Mouse (Mus musculus): ENCODE measurements around the gene Olfr372. TPM values are rescaled to one million over a fixed set of nuclear protein-coding genes. Genes with fewer than 3 reads are reported as not detected.

Olfr372 gene
- polyA plus RNA-seq, 1 experiment: not detected

DNA sequence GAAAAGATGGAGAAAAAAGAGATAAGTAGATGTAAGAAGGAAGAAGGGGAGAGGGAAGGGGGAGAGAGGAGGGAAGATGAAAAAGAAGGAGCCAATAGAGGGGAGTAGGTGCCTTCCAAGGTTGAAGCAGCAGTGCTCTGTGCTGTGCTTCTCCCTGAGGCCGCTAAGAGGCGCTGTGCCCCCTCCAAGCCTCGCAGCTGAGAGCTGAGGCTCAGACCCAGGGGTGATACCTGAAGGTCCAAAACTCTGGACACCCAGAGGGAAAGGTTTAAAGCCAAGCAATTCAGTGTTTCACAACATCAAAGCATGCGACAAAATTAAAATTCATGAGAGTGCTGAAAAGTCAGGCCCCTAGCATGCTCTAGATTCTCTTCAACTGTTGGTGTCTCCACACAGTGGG, 64.1 kb downstream of the Olfr372 start:
- Histone ChIP-seq H3K27ac (ENCODE audit: insufficient read depth, low read depth, low read length) (no peak overlapping the region), H3K4me1 (ENCODE audit: control insufficient read depth, insufficient read depth, low read length) (no peaks in the 10 kb centered on the region), H3K4me3 (ENCODE audit: insufficient read depth, low read length) (no peak overlapping the region)
- TF ChIP-seq POLR2A (IDR thresholded peaks at IDR 0.05; ENCODE audit: borderline replicate concordance, low read depth, low read length) (no peak), CTCF (IDR thresholded peaks at IDR 0.05; ENCODE audit: low read depth, low read length) (peak; percentile 60)

DNA sequence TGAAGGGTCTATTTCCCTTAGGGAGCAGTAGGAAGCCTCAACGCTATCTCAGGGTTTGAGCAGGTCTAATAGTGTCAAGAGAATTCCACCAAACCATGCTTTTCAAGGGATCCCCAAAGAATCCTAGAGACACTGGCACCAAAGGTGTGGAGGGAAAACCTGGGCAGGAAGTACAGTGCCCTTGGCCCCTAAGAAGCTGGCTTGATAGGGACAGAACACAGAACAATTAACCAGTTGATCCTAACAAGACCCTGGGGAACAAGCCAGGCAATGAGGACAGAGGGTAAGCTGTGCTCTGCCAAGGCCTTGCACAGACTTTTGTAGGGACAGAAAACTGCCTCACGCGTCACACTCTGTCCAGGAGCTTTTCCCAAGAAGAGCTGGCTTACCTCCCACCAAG, 65.7 kb downstream of the Olfr372 start, which contains the start of gene Olfr374:
TSS of gene Olfr374 (plus strand) at position 301 of the 400 bp plus-strand sequence.
- H3K4me3 ChIP-seq (ENCODE audit: insufficient read depth, low read length): no peak within 1 kb of the TSS
- no peak within 1 kb of the TSS for H3K27ac ChIP-seq (ENCODE audit: insufficient read depth, low read depth, low read length)
- H3K4me1 ChIP-seq (ENCODE audit: control insufficient read depth, insufficient read depth, low read length): no peaks in the 10 kb centered on the region
- TF ChIP-seq POLR2A (IDR thresholded peaks at IDR 0.05; ENCODE audit: borderline replicate concordance, low read depth, low read length) (no peak), CTCF (IDR thresholded peaks at IDR 0.05; ENCODE audit: low read depth, low read length) (no peak)

Other genes starting within 250 kb of the Olfr372 start
- 8.6 and 9.1 TPM in 2 replicates for gene Zfp709, start 159.2 kb upstream of the Olfr372 start, polyA plus RNA-seq (2012; ENCODE audit: insufficient read depth, insufficient read length, missing spikeins)
- 1.1 and 1.2 TPM in 2 replicates for gene Zfp882, start 132.6 kb upstream of the Olfr372 start, polyA plus RNA-seq (2012; ENCODE audit: insufficient read depth, insufficient read length, missing spikeins)
- gene Zfp617, start 132.6 kb upstream of the Olfr372 start, polyA plus RNA-seq (2012; ENCODE audit: insufficient read depth, insufficient read length, missing spikeins): 14.4 and 17.5 TPM in 2 replicates
- 12.0 and 13.8 TPM in 2 replicates for gene Zfp961, start 90.2 kb upstream of the Olfr372 start, polyA plus RNA-seq (2012; ENCODE audit: insufficient read depth, insufficient read length, missing spikeins)
- 16.6 and 18.1 TPM in 2 replicates for gene Cyp4f18, start 31.6 kb upstream of the Olfr372 start, polyA plus RNA-seq (2012; ENCODE audit: insufficient read depth, insufficient read length, missing spikeins)
- 0.33 TPM in 1 of 2 replicates, not detected in the other for gene Olfr373, start 42.0 kb downstream of the Olfr372 start, polyA plus RNA-seq (2012; ENCODE audit: insufficient read depth, insufficient read length, missing spikeins)
- gene Olfr374, start 65.8 kb downstream of the Olfr372 start, polyA plus RNA-seq (2012; ENCODE audit: insufficient read depth, insufficient read length, missing spikeins): 0.32 and 0.52 TPM in 2 replicates
- 235 and 239 TPM in 2 replicates for gene Tpm4, start 93.8 kb downstream of the Olfr372 start, polyA plus RNA-seq (2012; ENCODE audit: insufficient read depth, insufficient read length, missing spikeins)
- gene Rab8a, start 120.0 kb downstream of the Olfr372 start, polyA plus RNA-seq (2012; ENCODE audit: insufficient read depth, insufficient read length, missing spikeins): 113 and 128 TPM in 2 replicates
- gene Hsh2d, start 148.4 kb downstream of the Olfr372 start, polyA plus RNA-seq (2012; ENCODE audit: insufficient read depth, insufficient read length, missing spikeins): 0.29 TPM in 1 of 2 replicates, not detected in the other
- gene Cib3, start 171.6 kb downstream of the Olfr372 start, polyA plus RNA-seq (2012; ENCODE audit: insufficient read depth, insufficient read length, missing spikeins): 0.54 TPM in 1 of 2 replicates, not detected in the other
- not detected in 2 replicates for gene Gm11034, start 172.4 kb downstream of the Olfr372 start, polyA plus RNA-seq (2012; ENCODE audit: insufficient read depth, insufficient read length, missing spikeins)
- 56.6 and 58.3 TPM in 2 replicates for gene Fam32a, start 178.5 kb downstream of the Olfr372 start, polyA plus RNA-seq (2012; ENCODE audit: insufficient read depth, insufficient read length, missing spikeins)
- 51.4 and 60.2 TPM in 2 replicates for gene Ap1m1, start 198.8 kb downstream of the Olfr372 start, polyA plus RNA-seq (2012; ENCODE audit: insufficient read depth, insufficient read length, missing spikeins)